Mouse (Mus musculus) brown adipose tissue, adult 24 weeks (tissue): ENCODE measurements around the gene Ceacam3. TPM values are rescaled to one million over a fixed set of nuclear protein-coding genes. Genes with fewer than 3 reads are reported as not detected.
"Not testable (repeated sequence)": the region's sequence is repeated elsewhere in the genome, so short reads cannot be mapped to it uniquely, and the experiment has no call there.

Experiments
- H3K27ac ChIP-seq: fragments of 200-500 bp; replicated peaks from 2 replicates; pipeline ENCODE4 v1.5.1; 2012; ENCODE audit warnings: low read depth, mild to moderate bottlenecking, low read length
- H3K4me1 ChIP-seq: fragments of 200-500 bp; 2 replicates; pipeline ENCODE4 v1.6.1; 2012; ENCODE audit warnings: low read length, mixed read lengths; ENCODE audit not compliant: control insufficient read depth, insufficient read depth, insufficient read length
- H3K4me3 ChIP-seq: fragments of 200-500 bp; 2 replicates; pipeline ENCODE4 v1.5.1; 2012; ENCODE audit warnings: low read depth, mild to moderate bottlenecking, low read length, moderate library complexity; ENCODE audit not compliant: insufficient read depth
- polyA plus RNA-seq: library from polyadenylated mRNA; stranded (reverse); fragments of >200 nt; gene quantifications from 2 replicates; pipeline ENCODE4 v1.2.4, GENCODE M21; 2012; ENCODE audit not compliant: missing spikeins, insufficient read depth, insufficient read length

Ceacam3 gene
- polyA plus RNA-seq = not detected in 2 replicates

- Histone ChIP-seq H3K4me1 (no peaks in the 10 kb centered on the region), H3K27ac (no peak within 1 kb of the TSS), H3K4me3 (no peak within 1 kb of the TSS)
Measured at GRCm38 (mm10) chr7:17149931-17150330, at the start of gene Ceacam3. Gene Ceacam3 (plus strand): TSS chr7:17150282.

GRCm38 (mm10) chr7:17101631-17102030, 48.5 kb upstream of the Ceacam3 start:
- not testable (repeated sequence) for H3K27ac ChIP-seq, H3K4me3 ChIP-seq, H3K4me1 ChIP-seq

- H3K4me3 ChIP-seq = no peak overlapping the region
- no peak overlapping the region for H3K27ac ChIP-seq
- H3K4me1 ChIP-seq = no peaks in the 10 kb centered on the region
Measured at GRCm38 (mm10) chr7:17135307-17135706, 14.8 kb upstream of the Ceacam3 start.

DNA sequence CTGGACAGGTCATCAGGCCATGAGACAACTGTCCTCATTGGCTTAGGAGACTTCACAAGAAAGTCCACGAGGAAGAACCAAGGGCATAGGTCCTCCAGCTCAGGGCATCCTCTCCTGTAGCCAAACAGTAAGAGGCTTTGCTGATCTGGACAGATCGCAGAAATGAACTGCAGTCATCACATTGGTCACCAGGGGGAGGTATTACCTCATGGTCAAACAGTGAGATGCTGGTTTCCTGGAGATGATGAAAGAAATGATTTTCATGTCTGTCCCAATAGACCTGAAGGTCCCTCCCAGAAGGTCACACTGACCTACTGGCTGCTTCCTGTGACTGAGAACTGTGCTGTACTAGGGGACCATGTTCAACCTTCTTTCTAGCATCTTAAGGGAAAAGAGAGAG, 5.6 kb downstream of the Ceacam3 start:
- H3K4me3 ChIP-seq = no peak overlapping the region
- no peaks in the 10 kb centered on the region for H3K4me1 ChIP-seq
- H3K27ac ChIP-seq = no peak overlapping the region

GRCm38 (mm10) chr7:17156885-17157677, 7.0 kb downstream of the Ceacam3 start:
- no peak overlapping the region for H3K27ac ChIP-seq
- H3K4me1 ChIP-seq = no peaks in the 10 kb centered on the region
- no peak overlapping the region for H3K4me3 ChIP-seq

DNA sequence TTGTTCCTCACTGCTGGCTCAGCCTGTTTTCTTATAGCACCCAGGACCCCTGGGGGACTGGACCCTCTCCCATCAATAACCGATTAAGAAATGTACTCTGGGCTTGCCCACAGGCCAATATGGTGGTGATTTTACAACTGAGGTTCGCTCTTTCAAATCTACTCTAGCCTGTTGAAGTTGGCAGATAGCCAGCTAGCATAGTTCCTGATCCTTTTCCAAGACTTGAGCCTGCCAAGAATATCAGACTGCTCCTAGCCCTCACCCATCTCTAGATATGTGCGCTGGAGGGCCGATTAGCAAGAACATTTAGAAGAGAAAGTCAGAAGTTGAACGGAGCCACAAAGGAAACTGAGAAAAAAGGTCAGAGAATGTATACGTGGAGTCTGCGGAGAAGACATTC, 8.9 kb downstream of the Ceacam3 start:
- Histone ChIP-seq H3K4me1 (no peaks in the 10 kb centered on the region), H3K27ac (no peak overlapping the region), H3K4me3 (no peak overlapping the region)

GRCm38 (mm10) chr7:17171827-17172226, 21.7 kb downstream of the Ceacam3 start:
- H3K4me1 ChIP-seq = no peaks in the 10 kb centered on the region
- no peak overlapping the region for H3K27ac ChIP-seq

DNA sequence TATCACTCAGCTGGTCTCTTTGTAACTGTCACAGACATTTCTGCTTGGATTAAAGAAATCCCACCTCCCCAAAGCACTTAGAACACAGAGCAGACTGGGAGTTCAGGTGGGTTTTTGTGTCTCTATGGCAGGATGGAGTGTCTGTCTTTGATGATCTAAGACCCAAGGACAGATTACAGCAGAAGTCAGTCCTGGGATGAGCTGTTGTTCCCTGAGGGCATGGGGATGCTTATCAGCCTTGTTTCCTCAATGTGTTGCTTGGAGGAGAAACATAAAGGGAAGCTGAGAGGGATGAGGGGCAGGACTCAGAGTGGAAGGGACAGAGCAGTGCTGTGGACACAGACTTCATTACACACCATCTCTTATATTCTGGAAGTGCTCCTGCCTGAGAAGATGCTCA, 53.1 kb downstream of the Ceacam3 start, which contains the start of gene Psg29:
TSS of gene Psg29 (plus strand) at position 301 of the 400 bp plus-strand sequence.
- Histone ChIP-seq H3K4me1 (no peaks in the 10 kb centered on the region), H3K4me3 (no peak within 1 kb of the TSS), H3K27ac (no peak within 1 kb of the TSS)

More at GRCm38 (mm10) chr7:17171827-17172226, 21.7 kb downstream of the Ceacam3 start:
- no peak overlapping the region for H3K4me3 ChIP-seq

DNA sequence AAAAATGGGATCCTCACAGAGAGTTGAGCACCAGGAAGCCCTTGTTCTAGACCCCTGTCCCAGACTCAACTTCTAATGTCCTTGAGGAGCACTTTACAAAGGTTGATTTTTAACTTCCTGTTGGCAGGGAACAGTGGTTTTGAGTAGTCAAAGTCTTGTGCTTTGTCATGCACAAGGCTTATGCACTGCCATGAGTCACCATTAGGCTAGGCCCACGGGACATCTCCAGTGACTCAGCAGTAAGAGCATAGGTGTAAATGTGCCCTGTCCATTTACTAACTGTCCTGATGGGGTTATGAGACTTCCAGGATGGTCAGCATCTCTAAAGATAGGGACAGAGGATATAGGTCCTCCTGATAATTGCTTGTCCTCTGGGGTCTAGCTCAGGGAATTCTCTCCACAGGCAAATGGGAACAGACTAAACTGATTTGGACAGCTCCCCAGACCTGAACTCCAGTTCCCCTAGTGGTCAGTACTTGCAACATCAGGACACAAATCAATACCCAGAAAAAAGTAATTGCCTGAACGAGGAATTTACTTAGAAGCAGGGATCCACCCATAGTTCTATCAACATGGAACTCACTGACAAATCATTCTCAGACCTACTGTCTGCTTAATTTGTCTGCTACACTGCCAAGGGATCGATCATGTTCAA, 55.6 kb downstream of the Ceacam3 start:
- H3K4me3 ChIP-seq = no peak overlapping the region
- H3K4me1 ChIP-seq = no peaks in the 10 kb centered on the region
- H3K27ac ChIP-seq = no peak overlapping the region

Other genes starting within 250 kb of the Ceacam3 start
- gene Ptgir, start 243.8 kb upstream of the Ceacam3 start, polyA plus RNA-seq = 1.9 and 2.8 TPM in 2 replicates
- 210 and 222 TPM in 2 replicates for gene Calm3, start 226.2 kb upstream of the Ceacam3 start, polyA plus RNA-seq
- gene Pnmal2, start 205.6 kb upstream of the Ceacam3 start, polyA plus RNA-seq = not detected in 2 replicates
- gene Pnmal1, start 190.6 kb upstream of the Ceacam3 start, polyA plus RNA-seq = not detected in 2 replicates
- not detected in 2 replicates for gene Gm42372, start 167.2 kb upstream of the Ceacam3 start, polyA plus RNA-seq
- 0.28 and 0.54 TPM in 2 replicates for gene Ccdc8, start 157.6 kb upstream of the Ceacam3 start, polyA plus RNA-seq
- gene Ppp5c, start 122.4 kb upstream of the Ceacam3 start, polyA plus RNA-seq = 36.7 and 41.0 TPM in 2 replicates
- gene Hif3a, start 87.9 kb upstream of the Ceacam3 start, polyA plus RNA-seq = 0.25 TPM in 1 of 2 replicates, not detected in the other
- not detected in 2 replicates for gene Psg16, start 76.2 kb upstream of the Ceacam3 start, polyA plus RNA-seq
- not detected in 2 replicates for gene Psg29, start 53.2 kb downstream of the Ceacam3 start, polyA plus RNA-seq